Mouse (Mus musculus) NIH3T3 (cell line): ENCODE measurements at regions not wholly inside any gene's neighbourhood (a gene's known extent, or its start where the extent isn't known, plus 50 kb on each side); places are given as distances from the start of the nearest gene placed in this dataset.

Experiments used
- DNase-seq: peaks from one replicate; pipeline ENCODE4 v3.0.0-alpha.2; 2012; ENCODE audit warnings: low read depth

GRCm38 (mm10) chr8:93689832-93690471 lies 119.8 kb upstream of the Gnao1 start:
- DNase-seq: no peak

DNA sequence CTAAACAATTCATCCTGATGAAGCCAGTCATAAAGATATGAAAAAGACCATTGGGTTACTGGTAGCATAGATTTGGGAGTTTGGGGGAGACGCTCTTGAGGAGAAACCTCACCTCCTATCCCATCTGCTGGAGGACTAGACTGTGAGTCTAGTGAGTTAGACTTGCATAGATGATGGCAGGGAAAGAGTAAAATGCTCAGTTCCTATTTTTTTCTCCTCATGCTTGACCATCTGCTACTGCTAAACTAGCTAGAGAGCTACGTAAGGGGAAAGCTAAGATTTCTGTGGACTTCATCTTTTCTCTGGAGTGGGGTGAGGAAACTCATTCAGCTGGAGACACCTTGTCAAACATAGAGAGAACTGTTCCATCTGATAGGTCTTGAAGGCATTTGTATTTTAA lies 118.4 kb upstream of the Gnao1 start:
- no peak for DNase-seq

DNA sequence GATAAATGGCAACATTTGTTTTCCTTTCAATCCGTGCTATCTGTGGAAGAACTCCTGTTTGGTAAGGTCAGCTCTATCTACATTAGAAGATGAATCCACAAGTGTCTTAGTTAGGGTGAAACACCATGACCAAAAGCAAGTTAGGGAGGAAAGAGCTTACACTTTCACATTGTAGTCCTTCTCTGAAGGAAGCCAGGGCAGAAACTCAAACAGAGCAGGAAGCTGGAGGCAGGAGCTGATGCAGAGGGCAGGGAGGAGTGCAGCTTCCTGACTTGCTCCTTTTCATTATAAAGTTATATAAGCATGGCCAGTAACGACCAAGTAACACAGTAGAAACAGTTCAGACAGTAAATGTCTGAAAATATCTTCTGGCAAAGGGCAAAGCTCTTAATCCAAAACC lies 117.9 kb upstream of the Gnao1 start:
- no peak for DNase-seq

- peak; percentile 18 for DNase-seq
These were observed 112.6 kb upstream of the Gnao1 start for GRCm38 (mm10) chr8:93697206-93697605.

- DNase-seq: no peak
These were observed 111.3 kb upstream of the Gnao1 start for GRCm38 (mm10) chr8:93698508-93698907.

- no peak for DNase-seq
These were observed 108.4 kb upstream of the Gnao1 start for GRCm38 (mm10) chr8:93701391-93701790.

DNA sequence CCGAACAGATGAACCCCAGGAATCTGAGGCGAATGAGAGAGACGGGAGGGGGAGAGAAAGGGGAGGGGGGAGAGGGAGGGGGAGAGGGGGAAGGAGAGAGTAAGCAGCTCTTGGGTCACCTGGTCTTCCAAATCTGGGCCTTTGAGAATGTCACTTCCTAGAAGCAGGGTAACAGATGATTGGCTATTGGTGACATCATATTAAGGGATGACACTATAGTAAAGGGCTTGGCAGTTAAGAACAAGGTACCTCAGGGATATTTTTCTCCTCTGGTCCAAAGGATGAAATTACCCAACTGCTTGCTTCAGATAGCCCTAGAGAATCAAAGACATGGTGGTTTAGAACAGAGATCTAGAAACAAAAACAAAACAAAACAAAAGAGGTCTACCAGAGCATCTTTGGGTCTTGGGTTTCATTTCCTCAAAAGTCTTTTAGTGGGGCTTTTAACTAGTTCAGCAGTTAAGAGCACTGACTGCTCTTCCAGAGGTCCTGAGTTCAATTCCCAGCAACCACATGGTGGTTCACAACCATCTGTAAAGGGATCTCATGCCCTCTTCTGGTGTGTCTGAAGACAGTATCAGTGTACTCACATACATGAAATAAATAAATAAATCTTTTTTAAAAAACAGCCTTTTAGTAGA lies 97.6 kb upstream of the Gnao1 start:
- no peak for DNase-seq

DNA sequence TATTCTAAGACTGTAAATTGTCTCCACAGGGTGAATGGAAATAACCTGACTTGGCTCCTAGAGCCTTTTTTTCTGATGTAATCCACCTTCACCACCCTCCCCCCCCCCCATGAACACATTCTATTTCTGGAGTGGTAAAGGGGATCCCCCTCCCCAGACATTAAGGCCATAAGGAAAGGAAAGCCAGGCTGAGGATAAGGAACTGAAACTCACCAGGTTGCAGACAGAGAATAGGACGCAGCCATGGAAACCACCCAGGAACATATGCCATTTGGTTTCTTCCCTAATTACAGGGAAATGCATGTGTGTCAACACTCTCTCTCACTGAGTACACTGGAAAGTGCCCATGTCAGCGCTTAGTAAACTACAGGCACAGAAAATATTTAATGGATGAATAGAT lies 96.5 kb upstream of the Gnao1 start:
- no peak for DNase-seq

- no peak for DNase-seq
These were observed 84.8 kb upstream of the Gnao1 start for GRCm38 (mm10) chr8:93724896-93725489.

GRCm38 (mm10) chr8:93729124-93729930 lies 80.4 kb upstream of the Gnao1 start:
- DNase-seq: no peak

- DNase-seq: no peak
These were observed 78.7 kb upstream of the Gnao1 start for GRCm38 (mm10) chr8:93730738-93731700.

DNA sequence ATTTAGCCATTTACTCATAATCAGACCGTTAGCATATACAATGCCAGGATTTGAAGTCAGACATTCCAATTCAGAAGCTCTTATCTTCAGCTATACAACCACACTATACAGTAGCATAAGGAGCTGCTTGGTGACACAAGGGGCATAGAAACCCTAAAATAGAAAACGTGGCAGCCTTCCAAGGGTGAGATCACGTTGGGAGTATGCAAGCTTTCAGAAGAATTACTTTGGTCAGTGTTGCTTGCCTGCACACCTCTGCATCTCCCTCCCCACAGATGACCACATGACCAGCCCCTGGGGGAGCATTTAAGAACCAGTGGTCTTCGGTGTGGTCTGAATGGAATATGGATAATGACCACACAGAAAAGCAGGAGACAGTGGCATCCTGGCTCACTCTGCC lies 74.9 kb upstream of the Gnao1 start:
- DNase-seq: peak; percentile 53

DNA sequence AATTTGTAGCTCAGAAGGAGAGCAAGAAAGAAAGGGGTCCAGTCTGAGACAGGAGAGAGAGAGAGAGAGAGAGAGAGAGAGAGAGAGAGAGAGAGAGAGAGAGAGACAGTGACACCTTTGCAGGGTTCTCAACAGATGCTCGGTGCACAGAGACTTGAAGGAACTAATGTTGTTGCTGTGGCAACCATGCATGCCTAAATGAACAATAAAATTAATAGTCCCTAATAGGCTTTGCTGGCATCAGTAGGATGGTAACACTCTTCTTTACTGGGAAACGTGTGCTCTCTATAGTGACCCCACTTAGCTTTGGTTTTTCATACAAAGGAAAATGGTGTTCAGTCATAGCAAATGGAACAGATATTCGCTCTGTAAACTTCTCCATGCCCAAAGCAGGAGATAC lies 69.5 kb upstream of the Gnao1 start:
- no peak for DNase-seq

- peak; percentile 31 for DNase-seq
These were observed 61.0 kb upstream of the Gnao1 start for GRCm38 (mm10) chr8:93748720-93749119.

GRCm38 (mm10) chr8:93750921-93751320 lies 58.8 kb upstream of the Gnao1 start:
- DNase-seq: no peak

GRCm38 (mm10) chr8:93755981-93756380 lies 53.8 kb upstream of the Gnao1 start:
- DNase-seq: no peak
